Mouse (Mus musculus) spleen, postnatal 10 days (tissue): ENCODE measurements at regions not wholly inside any gene's neighbourhood (a gene's known extent, or its start where the extent isn't known, plus 50 kb on each side); places are given as distances from the start of the nearest gene placed in this dataset.

Source experiments
- DNase-seq, 2 experiments: peaks; one replicate each; pipeline ENCODE4 v3.0.0; 2021 to 2022; ENCODE audit warnings: low spot score in 2 of 2

DNA sequence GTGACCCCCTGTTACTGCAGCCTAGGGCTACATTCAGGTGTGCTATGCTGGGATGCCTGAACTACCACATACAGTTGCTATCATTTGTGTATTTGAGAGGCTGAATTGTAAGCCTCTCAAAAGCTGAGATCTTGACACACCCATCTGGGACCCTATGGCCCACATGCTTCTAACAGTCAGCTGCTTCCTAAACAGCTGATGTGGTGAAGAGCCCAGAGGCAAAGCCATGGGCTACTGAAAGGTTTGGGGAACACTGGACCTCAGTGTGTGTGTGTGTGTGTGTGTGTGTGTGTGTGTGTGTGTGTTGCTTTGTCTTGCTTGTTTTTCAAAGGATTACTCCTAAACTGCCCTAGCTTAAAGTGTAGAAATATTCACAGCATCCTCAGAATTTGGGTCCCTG, 75.0 kb downstream of the Lbh start:
- DNase-seq, result no peak

DNA sequence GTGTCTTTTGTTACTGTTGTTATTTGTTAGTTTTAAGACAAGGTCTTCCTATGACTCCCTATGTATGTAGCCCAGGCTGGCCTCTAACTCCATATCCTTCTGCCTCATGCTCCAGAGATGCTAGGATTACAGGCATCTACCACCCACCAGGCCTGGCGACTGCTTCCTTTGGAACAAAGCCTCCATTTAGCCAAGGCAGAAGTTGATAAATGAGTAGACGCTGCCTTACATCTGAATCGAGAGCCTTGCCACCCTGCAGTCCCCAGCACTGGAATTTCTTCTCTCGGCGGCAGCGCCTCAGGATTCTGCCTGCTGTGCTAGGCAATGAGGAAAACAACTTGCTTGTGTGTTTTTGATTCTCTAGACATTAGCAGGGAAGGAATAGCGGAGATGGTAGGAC, 75.5 kb downstream of the Lbh start:
- no peak for DNase-seq

DNA sequence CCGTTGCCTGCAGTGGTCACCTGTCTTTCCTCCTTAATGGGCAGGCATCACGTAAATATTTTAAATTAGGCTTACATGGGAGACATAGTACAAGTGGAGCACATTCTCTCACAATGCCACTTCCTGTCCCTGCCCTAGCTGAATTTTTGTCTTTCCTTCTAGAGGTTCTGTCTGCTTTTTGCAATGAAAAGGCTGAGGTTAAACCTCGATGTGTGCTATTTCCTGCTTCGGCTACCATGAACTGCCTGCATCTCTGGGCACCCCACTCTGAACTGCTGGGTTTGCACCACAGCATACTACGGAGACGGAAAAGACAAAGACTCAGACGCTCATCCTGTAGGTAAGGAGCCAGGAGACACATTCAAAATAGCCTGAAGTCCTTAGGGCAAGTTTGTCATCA, 78.4 kb downstream of the Lbh start:
- no peak for DNase-seq

DNA sequence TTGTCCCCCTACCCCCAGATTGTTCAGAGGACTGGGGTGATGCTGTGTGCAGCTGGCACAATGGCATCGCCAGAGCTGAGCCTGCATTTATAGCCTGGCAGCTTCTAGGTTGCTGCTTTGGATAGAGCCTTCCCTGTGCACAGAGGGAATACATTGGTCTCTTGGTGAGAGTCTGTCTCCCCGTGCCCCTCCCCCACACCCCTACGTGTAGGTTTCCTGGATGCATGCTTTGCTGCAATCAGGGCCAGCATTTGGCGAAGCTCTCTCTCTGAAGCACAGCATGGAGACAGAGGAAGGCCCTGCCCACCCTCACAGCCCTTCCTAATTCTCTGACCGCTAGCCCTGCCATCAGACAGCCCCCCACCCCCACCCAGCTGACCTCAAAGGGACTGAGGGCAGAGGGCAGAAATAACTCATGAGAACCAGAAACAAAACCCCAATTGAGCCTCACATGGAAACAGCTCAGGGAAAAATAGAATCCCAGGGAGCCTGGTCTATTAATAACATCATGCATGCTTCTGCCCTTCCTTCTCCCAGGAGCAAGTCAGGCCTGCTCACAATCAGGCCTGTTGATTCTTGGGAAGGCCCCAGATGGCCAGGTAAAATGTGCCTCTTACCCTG, 79.3 kb downstream of the Lbh start:
- no peak for DNase-seq

DNA sequence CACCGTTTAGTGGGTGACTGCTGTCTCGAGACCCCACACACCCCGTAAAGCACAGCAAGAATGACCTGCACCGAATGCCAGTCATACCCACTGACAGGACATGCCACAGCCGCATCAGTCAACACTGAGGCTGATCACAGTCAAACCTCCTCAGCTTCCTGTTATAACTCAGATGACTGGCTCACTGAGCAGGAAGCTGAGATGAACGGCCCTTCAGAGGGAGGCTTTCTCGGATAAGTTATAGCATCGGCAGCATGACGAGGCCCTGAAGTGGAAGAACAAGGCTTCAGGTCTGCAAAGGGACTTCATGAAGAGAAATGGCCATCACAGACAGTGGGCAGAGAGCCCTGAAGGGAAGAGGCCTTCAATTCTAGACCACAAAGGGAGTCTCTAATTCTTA, 87.0 kb downstream of the Lbh start:
- peak in 1 of 2 experiments; percentile 30 for DNase-seq

DNA sequence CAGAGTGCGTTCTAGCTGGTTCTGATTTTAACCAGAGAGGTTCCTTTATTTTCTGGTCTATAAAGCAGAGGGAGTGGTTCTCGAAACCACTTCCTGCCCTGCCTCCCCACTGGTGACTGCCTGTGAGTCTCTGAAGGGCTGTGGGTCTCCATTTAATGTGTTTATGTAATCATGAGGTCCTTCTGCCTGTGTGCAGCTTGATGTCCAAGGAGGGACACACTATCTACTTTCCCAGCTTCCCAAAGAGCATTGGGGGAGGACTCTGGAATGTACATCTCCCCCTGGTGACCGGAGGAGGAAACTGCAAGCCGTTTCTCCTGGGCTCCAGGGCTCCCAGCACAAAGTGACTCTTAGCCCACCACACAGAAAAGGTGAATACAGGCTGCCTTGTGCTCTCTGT, 90.8 kb downstream of the Lbh start:
- DNase-seq, result peak; percentile 37 to 62

DNA sequence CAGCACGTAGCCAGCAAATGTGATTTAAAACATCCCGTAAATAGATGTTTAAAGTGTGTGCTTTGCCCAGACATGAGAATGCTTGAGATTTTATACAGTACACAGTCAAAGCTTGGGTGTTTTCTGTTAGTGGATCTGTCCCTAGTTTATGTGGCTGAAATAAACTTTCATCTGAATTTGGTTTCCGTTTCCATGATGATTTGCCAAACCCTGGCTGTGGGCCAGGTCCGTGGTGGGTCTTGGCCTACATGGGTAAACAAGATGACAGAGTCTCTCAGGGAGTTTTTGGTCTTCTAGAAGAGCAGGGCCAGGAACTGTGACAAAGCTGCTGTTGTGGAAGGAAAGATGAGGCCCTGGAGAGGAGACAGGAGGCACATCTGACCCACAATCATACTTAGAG, 91.9 kb downstream of the Lbh start:
- no peak for DNase-seq

DNA sequence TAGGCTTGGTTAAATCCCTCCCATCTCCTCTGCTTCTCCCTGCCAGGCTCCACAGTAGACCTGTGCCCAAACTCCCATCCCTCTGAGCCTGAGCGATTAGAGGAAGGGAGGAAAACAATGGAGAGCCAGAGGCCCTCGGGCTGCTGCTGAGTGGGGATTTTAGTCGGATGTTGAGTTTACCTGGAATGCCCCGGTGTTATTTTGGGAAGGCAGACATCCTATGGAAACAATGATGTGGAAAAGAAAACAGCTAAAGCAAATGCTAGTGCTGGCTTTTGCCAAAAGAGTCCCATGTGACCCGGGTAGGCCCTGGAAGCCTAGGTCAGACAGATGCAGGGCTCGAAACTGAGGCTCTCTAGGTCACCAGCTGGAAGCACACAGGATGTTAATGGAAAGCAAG, 94.3 kb downstream of the Lbh start:
- DNase-seq, result no peak

DNA sequence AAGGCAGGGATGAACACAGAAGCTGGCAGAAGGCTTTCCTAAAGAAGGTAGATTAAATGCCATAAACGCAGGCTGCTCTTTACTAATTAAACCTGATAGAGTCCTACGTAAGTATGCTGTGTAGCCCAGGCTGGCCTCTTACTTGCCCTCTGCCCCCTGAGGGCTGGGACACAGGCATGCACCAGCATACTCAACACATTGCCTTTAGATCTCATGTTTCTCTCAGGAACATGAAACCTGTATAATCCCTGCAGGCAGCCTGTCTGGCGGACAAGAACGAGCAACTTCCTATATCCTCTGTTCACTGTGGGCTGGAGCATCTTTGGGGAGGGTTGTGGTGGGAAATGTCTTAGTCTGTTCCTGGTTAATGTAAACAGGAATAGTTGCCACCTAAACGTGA, 94.8 kb upstream of the Lclat1 start:
- DNase-seq, result no peak

DNA sequence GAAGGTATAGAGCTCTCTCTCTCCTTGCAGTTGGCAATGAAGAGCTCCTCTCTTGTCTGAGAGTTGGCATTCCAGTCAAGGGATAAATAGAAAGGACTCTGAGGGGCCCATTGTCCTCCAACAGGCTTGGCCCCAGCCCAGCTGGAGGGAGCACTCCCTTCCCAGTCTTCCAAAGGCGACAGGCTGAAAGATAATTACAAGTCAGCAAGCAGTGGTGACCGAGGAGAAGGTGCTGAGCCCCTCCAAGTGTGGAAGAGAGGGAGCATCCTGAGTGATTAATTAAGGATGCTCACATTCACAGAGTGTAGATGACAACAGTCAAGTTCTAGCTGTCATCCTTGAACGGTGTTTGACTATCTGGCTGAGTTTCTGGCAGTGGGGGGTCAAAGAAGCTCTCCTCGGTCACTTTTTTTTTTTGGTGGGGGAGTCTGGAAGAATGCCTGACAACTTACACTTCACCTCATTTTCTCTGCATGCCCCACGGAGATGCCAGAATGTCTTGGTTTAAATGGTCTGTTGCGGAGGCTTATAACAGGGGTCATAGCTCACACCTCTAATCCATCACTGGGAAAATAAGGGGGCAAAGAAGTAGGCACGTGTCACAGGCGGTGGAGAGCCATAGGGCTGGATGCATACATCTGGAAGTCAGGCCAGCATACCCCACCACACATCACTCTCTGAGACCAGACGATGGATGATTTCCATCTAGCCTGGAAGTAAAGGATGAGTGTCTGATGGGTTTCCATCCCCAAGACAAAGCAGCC, 93.5 kb upstream of the Lclat1 start:
- DNase-seq, result no peak

DNA sequence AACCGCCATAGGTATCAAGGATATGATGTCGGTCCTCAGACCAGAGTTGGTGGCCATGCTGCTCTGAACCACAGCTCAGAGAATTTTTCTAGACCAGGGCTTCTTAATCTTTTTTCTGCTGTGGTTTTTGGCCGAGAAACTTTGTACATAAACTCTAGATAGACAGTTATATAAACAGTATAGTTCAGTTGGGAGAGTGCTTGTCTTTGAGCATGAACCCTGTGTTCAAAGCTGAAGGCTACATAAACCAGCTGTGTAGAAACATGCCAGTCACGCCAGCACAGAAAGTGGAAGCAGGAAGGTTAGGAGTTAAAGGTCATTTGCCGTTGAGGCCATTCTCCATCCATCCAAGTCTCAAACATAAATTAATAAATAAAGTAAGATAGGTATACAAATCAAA, 90.6 kb upstream of the Lclat1 start:
- DNase-seq, result no peak

DNA sequence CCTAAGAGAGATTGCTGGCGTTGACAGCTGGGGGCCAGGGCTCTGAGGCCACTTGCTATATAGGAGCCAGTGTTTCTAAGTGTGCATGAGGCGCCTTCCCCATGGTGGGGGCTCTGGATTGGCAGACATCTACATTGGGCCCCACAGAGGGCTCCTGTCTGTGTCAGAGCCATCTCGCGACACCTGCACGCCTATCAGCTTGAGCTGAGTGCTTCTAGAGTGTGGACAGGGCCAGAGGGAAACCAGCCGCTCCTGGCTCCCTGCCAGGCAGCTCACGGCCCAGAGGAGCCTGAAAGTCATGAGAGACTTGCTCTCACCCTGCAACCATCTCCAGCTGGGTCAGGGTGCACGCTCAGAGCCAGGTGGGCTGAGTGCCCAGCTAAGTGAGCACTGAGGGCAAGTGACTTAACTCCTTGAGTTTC, 85.1 kb upstream of the Lclat1 start:
- peak; percentile 13 to 49 for DNase-seq

DNA sequence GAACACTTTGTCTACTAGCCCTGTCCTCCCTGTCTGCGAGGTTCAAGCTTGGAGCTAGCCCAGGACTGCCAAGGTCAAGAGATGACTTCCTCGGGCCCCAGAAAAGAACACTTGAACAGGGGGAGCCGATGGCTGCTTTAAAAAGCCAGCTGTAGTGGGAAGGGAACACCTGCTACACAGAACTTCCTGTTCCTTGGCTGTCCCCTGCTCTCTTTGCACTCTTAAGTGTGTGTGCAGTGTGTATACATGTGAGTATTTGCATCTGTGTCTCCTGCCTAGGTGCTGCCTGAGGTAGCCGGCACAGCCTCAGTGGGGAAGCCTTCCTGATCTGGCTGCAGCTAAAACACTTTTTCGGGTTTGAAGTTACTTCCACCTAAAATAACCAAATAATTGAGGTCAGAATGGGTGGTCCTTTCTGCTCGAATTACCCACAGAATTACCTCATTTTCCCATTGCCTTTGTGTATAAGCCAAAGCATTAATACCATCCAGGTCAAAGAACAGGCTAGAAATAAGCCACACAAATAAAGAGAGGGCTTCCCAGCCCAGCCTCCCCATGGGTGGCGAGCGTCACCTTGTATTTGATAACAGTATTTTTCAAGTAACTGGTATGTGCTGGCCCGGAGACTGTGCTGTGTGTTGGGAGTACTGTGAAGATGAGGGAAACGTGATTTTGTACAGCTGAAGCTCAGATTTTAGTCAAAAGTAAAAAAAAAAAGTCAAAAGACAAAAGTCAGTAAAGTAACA, 84.2 kb upstream of the Lclat1 start:
- peak in 1 of 2 experiments; percentile 21 for DNase-seq

DNA sequence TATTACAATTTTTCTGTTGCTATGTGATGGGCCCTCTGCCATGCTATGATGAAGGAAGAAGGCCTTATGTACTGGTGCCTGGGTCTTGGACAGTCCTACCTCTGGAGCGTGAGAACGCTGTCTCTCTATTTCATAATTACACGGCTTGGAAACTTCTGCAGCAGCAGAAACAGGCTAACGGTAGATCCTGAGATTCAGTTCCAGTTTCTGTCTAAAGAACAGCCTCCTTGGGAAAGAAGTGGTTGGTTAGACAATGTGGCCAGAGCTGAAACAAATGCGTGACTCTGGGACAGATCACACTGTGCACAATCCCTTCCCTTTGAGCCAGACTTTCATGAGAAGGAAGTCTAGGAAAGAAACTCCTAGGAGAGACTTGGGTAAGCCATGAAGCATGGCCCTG, 80.7 kb upstream of the Lclat1 start:
- no peak for DNase-seq

DNA sequence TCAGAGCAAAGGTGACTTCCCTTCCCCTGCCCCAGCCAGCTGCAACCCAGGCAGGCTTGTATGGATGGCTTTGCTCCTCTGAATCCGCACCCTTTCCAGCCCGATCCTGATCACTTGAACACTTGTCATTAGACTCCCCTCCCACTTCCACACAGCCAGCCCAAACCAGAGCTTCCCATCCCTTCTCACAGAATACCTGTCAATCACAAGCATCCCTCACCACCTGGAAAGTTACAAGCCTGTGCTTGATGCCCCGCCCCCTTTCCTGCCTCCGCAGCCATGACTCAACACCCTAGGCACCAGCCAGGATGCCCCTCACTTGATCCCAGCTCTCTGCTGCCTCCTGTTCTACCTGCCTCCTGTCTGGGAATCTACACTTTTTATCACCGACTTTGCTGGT, 76.0 kb upstream of the Lclat1 start:
- no peak for DNase-seq

DNA sequence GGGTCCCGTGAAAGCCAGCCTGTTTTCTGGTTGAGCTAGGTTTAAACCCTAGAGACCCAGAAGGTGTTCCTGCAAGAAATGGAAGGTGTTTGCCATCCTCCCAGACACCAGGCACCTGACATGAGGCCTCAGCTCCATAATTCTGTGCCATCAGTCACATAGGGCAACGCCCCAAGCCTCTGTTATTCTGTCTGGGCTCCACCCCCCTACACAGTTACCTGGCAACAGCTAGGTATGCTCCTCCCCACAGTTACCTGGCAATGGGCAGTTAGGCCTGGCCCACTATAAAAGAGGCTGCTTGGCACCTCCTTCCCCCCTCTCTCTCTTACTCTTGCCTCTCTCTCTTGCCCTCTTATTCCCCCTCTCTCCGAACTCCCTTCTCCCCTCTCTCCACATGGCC, 75.5 kb upstream of the Lclat1 start:
- DNase-seq, result no peak

DNA sequence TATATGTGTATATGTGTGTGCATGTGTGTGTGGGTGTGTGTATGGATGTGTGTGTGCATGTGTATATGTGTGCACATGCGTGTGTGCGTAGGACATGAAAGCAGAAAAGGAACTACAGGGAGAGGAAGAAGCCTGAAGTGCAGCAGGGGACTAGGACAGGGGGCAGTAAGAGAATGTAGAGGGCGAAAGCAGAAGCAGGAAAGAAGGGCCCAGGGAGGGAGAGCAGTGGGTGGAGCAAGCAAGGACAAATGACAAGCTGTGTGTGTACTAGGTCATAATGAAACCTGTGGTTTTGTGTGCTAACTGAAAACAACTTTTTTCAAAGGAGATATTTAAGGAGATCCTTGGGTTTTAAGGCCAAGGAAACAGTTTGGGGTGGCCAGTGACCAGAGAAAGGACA, 73.4 kb upstream of the Lclat1 start:
- DNase-seq, result peak in 1 of 2 experiments; percentile 68

DNA sequence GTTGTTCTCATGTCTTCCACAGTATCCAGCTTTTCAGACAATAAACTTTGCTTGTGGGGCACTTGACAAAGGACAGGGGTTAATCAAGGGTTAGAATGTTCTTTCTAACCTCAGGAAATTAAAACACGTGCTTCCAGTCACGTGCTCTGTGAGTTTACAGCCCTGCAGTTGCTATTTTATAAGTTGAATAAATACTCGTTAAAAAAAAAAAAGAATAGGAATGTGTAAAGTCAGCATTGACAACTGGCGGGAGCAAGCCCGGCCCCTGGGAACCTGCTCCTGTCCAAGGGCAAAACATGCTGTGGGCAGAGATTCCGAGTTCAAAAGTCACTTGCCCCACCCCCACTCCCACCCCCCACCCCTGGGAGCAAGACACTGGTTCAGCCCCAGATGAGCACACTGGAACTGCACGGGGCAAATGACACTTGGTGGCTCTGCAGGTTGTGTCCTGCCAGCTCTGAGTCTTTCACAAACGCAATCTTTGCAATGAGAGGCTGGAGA, 72.8 kb upstream of the Lclat1 start:
- no peak for DNase-seq

DNA sequence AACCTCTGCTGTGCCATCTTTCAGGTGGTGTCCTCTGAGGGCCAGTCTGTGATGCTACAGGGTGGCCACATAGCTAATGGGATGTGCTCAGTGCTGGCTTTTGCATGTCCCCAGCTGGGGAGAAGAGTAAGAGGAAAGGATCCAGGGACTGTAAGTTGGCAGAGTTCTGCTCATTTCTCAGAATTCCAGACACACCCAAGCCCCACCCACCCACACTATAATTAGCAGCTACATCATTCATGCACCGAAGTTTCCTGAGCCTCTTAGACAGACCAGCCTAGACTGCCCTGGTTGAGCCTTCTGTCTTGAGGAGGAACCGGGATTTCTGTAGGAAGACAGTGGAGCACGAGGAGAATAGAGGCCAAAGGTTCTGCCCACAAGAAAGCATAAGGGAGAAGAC, 70.9 kb upstream of the Lclat1 start:
- DNase-seq, result no peak

DNA sequence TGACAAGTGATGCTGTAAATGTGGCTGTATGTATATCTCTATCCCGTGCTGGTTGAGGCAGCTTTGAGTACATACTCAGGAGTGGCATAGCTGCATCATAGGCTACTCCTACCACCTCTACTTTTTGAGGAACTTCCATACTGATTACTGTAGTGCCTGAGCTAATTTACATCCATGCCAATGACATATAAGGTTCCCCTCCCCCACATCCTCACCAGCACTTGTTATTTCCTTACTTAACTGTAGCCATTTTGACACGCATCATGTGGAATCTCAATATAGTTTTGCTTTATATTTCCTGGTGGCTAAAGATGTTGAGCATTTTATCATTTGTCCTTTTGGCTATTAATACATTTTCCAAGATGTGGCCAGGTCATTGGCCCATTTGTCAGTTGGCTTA, 69.2 kb upstream of the Lclat1 start:
- DNase-seq, result no peak

DNA sequence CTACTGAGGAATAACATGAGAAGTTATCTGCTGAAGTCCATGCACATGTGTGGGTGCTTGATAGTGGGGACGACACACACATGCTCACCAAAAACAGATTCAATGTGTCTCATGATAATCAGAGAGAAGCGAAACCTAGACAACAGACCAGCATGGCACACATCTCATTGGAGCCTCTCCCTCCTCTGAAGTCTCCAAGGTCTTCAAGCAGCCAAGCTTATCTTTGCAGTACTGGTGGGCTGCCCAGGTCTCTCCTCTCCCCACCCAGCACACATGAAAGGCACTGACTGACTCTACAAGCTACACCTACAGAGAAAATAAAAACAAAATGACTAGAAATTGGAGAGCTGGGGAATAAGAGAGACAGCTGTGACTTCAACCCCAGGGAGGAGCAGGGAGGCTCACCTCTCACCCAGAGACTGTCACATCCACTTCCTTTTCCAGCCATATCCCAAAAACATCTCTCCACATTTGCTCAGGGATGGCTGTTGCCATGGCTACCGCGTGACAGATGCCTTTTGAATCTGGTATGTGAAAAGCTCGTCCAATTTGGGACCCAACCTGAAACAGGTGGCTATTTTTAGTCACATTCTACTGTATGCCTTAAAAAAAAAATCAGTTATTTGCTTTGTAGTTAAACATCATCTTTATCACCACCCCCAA, 62.7 kb upstream of the Lclat1 start:
- DNase-seq, result no peak

DNA sequence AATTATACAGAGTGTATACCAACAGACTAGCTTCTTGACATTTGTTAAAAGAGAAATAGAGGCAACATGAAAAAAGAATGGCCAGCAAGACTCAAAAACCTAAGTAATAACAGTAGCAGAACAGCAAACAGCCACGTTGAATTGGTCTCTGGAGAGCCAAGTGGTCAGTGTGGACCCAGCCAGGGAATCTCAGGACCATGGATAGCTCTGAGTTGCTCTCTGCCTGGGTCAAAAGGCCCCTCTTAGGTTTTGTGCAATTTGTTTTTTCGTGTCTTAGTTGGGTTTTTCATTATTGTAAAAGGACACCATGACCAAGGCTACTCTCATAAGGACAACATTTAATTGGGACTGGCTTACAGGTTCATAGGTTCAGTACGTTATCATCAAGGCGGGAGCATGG, 60.8 kb upstream of the Lclat1 start:
- DNase-seq, result no peak
